Mouse (Mus musculus): Measurements from ENCODE around the gene Cacna1h.
A peak's percentile ranks its signal among the peaks of the same experiment; 100 is the strongest.

The Cacna1h gene

DNA sequence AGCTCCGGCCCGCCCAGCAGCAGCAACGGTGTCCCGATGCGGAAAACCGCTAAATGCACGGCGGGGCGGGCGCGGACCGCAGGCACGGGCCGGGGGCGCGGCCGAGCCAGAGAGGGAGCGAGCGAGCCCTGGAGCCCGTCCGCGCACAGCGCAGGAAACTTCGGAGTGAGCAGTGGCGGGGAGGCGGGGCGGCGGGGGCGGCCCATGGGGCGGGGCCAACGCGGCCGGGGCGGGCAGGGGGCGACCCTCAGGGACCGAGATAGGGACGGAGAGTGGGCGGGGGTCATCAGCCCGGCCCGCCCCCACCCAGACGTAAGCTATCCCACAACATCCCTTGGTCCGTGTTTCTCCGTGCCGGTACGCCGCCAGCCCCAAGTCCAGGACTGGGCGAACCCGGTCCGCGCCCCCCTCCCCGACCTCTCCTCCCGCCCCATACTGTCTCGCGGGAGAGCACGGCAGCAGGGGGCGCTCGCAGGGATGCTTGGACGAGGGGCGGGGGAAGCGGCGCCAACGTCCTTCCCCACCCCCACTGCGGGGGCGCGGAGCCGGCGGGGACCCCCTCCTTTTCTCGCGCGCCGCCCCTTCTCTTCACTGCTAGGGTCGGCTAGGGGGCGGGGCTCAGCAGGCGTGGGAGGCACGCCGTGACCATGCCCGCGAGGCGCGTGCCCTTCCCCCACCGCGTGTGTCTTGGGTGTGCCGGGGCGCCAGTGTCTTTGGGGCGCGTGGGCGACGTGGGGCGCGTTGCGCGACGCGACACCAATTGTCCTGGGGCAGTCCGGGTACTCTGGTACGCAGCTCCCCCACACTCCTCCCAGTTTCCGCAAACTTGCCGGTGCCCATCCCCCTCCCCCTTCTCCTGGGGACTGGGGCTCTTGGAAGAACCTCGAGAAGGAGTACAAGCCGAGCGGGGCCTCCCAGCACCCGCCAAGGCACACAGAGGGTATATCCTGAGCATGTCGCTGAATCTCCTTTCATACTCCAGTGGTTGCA, at the start of gene Cacna1h:
Gene Cacna1h (minus strand): TSS at position 167 of the 990 bp plus-strand sequence.
- DNase-seq: no peak

DNA sequence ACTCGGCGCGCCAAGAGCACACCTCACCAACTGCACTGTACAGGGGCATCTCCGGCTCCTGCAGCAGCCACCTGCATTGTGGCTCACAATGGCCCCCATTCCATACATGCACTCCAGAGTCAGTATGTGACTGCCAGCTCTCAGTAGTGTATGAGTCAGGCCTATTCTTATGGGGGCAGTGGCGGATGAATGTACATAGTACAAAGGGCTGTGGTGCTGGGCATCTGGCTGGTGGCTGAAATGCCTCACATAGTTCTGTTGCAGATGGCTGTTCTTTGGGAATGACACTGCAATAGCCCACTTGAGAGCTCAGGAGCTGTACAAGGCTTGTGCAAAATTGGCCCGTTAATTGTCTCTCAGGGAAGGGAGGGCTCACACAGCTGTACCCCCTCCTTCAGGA, 48.5 kb upstream of the Cacna1h start:
- DNase-seq: no peak

DNA sequence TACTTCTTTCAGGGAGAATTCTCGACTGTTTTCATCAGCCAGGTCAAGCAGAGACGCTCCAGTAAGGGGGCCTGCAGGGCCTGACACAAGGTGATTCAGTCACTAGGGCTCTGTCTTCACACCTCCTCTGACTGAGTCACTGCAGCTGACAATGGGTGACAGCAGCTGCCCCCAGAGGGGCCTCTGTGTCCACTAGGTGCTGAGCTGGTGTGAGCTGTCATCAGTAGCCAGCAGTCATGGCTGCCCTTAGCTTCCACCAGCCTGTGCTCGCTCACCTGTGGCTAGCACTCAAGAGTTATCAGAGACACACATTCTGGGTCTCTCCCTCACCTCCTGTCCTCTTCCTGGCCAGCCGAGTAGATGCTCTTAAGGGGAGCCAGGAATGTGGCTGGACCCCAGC, 47.2 kb upstream of the Cacna1h start:
- no peak for DNase-seq

DNA sequence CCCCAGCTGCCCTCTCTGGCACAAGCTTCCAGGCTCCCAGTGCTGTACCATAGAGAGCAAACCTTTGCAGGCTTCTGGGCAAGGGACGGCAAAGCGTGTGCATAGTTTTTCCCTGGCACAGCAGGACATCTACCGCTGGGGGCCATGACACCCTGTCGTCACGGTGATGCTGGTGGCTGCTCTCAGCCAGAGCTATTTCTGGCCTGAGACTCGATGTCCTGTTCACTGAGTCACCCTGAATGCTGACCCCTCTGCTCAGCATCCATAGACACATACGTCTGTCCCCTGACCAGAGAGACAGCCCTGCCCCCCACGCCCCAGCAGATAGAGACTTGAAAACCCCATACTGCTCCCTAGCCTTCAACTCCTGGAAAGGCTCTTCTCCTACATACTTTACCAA, 46.6 kb upstream of the Cacna1h start:
- DNase-seq: no peak

DNA sequence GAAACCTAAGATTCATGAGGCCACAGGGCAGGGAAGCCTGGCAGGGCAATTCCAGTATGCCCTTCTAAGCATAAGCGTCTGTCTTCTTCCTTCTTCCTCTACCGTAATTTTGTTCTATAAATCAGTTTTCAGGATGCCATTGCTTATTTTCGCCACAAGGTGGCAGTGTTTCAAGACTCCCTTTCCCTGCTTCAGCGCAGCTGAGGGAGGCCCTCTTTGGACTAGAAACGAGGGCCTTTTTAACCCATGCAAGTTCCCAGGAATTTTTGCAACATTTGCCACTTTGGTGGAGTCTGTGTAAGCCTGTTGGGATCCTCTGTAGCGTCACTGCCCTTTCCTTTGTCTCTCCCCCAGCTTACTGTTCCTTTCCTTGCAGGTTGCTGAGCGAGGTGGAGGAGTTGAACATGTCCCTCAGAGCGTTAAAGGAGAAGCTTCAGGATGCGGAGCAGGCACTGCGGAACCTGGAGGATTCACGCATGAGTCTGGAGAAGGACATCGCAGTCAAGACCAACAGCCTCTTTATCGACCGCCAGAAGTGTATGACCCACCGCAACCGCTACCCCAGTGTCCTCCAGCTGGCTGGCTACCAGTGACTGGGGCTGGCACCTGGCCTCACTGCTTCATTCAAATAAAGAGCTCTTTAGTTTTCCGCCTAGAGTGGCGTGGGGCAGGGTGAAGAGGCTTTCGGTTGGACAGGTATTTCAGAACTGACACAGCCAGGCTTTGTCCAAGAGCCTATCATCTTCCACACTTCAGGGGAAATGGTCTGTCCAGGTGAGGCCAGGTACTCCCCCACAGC, 42.6 kb upstream of the Cacna1h start:
- DNase-seq: peak; percentile 37

DNA sequence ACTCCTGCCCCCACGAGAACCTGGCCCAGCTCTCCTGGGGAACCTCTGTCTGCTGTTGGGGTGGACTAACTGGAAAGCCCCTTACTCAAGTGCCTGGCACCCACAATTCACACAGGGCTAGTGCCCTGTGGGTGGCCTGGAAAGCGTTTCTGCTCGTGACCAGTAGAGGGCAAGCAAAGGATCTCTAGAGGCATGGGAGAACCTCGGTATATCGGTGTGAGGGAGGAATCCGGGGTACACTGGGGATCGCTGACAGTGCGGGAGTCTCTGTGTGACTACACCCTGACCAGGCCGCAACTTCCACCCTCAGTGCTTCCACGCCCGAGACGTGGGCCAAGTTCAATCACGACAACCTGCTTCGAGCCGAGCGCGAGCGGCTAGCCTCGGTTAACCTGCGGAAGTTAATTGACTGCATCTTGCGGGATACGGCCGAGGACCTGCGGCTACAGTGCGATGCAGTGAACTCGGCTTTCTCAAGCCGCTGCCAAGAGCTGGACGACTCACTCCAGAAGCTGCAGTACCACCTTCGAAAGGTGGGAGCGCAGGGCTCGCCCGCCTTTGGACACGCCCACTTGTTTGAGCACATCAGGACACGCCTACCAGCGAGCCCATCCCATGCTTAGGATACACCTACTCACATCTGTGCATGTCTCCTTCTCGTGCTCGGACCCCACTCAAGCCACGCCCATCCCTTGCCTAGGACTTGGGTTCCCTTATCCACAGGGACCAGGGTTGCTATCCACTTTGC, 40.9 kb upstream of the Cacna1h start:
- peak; percentile 15 for DNase-seq

DNA sequence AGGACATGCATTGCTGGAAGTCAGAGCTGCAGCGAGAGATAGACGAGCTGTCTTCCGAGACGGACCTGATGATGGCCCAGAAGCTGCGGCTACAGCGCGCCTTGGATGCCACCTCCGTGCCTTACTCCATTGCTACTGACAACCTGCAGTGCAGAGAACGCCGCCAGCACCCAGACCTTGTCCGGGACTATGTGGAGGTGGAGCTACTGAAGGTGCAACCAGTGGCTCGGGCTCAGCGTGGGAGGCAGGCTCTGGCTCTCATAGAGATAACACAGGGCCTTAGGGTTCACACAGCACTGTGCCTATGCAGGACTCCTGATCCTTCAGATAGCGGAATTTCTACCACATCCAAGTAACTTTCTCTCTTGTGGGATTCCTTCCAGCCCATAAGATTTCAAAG, 38.5 kb upstream of the Cacna1h start:
- no peak for DNase-seq

DNA sequence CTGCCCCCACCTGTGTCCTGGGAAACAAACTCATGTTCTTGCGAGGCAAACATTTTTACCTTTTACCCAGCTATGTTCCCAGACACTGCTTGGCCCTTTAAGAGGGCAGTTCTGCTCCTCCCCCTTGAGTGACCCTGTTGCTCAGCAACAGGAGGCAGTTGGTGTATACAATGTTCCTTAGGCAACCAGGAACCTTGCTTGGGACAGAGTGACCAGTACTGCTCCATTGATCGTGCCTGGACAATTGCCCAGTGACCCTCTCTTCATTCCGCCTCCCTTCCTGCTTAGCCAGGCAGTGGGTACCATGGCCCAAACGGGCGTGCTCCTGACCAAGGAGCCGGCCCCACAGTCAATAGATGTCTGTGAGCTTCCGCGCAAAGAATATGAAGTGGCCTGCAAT, 37.8 kb upstream of the Cacna1h start:
- no peak for DNase-seq

DNA sequence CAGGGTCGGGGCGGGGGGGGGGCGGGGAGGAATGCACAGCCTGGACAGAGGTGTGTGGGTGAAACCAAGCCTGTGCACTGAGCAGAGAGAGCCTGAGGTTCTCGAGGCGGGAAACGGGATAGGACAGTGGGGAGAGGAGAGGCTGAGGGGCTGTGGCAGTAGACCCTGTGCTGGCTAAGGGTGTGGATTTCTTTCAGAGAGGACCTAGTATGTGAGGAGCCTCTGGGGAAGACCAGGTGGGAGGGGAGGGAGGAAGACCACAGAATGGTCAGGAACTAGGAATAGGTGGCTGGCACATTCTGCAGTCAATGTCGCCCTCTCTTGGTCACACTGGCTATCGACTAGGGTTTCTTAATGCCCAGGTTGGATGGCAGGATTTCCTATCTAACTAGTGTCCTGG, 36.2 kb upstream of the Cacna1h start:
- peak; percentile 26 for DNase-seq

DNA sequence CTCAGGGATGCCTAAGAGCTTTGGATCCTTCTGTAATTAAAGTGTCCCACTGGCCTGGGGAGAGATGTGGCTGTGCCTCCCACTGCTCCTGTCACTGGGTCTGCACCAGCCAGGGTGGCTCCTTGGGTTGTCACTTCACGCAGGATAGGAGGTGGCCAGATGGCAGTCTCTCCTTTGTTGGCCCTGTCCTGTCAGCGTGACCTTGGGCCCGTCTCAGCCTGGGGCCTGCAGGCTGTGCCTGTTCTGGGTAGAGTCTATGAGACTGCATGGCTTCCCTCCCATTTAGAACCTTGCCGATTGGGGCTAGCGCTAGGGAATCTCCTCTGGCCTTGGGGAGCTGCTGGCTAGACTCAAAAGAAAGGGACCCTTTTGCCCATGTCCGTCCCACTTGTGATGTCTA, 34.7 kb upstream of the Cacna1h start:
- no peak for DNase-seq

DNA sequence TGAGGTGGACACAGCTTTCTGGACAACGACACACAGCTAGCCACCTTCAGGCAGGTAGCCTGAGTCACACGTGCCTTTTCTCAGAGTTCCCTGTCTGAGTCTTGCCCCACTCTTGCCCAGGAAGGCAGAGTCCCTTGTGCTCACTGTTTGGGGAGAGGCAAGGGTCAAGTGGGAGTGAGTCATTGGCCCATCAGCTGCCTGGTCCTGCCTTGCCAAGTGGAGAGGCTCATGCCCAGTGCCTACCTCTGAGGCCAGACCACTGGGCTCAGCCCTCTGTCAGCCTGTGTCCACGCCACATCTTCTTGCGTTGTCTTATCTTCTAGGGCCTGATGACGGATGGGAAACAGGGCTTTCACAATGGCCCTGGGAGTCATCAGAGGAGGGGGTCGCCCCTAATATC, 34.2 kb upstream of the Cacna1h start:
- DNase-seq: no peak

DNA sequence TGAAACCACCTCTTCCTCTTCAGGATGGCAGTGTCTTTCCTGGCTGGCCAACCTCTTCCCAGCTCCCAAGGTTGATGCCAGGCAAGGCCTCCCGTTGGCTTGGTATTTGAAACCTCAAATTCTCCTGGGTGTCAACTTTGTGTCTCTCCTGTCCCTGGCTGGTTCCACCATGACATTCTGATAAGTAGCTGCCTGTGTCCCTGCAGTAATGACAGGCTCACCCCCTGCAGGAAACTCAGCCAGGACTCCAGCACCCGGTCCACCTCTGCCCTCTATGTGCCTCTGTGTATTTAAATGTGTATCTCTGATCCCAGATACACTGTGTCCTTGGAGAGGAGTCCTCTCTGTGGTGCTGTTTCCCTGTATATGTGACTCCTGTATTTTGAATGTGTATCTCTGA, 32.7 kb upstream of the Cacna1h start:
- DNase-seq: no peak

DNA sequence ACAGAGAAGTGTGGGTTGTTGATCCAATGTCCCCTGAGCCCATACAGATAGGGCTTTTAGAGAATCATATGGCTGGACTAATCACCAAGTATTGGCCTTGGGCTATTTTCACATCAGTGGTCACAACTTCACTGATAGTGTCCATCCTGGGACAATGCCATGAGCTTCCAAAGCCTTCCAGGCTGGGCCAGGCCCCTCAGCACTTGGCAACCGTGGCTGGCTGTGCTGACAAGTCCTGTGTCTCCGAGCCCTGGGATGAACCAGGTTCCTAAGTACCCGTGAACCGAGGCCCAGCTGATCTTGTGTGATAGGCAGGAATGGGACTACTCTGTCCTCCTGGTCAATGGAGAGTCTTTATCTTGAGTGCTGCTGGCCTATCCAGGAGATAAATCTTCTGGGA, 30.5 kb upstream of the Cacna1h start:
- DNase-seq: no peak

DNA sequence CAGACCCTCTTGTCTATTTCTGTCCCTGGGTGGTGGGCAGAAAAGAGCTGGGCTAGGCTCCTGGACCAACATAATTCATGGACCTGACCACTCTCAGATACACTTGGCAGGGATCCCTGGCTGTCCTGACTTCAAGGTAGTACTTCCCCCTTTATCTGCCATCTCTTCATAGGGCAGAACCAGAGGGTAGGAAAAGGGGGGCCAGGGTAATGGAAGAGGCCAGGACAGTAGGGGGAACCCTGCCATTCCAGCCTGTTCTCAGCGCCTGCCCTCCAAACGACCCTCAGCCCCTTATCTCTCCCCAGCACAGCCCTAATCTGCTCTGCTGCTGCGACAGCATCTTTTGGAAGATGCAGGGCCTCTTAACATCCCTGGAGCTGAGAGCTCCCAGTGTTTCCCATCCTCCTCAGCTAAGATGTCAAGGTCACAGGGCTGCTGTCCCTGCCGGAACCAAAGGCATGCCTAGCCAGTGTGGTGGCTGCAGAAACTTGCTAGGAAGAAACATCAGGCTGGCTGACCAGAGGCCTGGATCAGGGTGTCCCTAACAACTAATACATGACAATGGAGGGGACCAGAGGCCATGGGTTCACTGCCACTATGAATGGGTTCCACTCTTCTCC, 29.9 kb upstream of the Cacna1h start:
- DNase-seq: no peak

DNA sequence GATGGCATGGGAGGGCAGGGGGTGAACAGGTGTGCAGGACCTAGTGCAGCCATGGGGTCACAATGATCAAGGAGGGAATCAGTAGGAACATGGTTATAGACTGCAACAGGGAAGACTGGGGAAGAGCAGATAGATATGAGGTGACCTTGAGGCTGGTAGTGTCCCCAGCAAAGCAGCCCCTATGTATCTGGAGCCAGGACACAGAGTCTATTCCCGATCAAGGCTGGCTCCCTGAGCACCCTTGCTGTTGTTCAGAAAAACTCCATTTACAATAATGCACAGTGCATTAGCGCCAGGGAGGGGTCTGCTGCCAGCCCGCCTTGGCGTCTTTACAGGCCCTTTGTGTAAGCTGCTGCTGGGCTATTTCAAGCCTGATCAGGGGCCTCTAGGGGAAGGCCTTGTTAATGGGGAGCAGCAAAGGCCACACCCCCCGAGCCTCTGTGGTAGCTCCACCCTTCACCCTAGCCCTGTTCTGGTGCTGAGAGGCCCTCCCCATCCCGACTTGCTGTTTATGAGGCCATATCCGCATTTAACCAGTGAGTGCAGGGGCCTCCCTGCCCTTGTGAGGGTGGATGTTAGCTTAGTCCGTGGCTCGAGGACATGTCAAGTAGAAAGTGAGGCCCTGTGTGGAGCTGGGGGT, 28.8 kb upstream of the Cacna1h start:
- no peak for DNase-seq

DNA sequence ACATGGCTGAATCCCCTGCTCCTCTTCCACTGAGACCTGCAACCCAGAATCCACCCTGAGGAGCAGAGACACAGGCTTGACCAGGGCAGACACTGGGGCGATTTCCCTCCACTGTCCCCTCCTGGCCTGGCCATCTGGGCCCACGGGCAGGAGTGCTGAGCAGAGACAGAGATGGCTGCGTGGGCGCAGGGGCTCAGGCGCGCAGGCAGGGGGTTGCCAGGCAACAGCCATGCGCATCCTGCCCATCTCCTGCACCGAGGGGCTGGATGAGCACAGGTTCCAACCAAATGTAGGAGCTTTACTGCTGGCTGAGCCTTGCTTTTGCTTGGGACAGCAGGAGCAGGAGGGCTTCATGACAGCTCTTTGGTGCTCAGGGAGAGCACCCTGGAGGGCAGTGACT, 23.0 kb upstream of the Cacna1h start:
- DNase-seq: no peak

DNA sequence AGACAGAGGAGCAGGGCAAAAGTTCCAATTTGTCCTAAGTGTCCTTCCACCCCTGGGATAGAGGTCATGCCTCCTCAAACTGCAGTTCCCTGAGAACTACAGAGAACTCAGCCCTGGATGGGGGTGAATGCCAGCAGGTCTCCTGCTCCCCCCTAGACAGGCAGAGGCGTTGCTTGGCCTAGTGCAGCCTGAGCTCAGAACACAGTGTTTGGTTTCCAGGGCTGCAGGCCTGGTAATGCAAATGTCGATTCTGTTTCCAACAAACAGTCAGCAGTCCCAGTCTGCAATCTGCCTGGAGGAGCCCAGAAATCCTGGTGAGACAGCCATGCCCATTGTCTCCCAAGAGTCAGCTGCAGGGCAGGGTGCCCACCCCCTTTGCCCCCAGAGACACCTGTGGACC, 20.7 kb upstream of the Cacna1h start, which contains the start of gene Tekt4:
Gene Tekt4 (plus strand): TSS at position 344 of the 400 bp plus-strand sequence.
- DNase-seq: no peak

DNA sequence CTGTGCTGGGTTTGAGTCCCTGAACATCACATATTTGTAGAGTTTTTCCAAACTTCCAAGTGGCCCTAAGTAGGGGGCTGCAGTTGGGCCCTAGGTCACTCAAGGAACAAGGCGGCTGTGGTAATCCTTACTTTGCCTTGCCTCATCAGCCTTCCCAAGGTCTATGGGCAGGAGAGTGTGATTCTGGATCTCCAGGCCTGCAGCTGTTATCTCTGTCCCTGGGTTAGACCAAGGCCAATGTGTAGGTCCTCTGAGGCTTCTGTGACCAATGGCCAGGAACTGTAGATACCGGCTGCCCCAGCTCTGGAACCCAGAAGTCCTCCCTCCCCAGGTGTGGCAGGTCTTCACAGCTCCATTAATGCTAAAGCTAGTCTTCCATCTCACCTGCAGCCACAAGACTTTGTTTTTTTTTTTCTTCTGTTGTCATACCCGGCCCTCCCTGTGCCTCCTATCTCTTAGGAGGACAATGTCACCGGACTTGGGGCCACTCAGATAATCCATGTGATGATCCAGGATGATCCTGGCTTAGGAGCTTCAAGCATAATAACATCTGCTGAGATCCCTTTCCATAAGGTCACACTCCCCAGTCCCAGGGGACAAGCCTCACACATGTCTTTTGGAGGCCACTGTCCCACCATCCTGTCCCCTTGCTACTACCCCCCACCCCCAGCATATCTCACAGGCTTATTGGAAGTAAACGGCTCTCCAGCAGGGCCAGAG, 18.8 kb upstream of the Cacna1h start:
- DNase-seq: no peak

DNA sequence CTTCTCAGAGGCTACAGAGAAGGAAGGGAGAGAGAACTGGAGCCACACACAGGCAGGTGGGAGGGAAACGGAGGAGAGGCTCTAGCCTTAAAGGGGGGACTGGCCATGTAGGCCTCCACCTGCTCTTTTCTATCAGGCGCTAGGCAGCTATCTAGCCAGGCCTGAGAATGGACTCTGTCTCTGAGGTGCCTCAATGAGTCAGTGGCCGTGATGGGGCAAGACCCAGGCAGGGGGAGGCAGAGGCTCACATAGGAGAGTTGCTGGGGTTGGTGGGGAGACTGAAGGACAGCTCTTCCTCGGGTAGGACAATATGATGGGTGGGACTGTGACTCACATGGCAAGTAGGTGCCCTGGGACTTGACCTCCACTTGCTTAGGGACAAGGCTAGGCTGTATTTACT, 16.7 kb upstream of the Cacna1h start:
- DNase-seq: no peak

DNA sequence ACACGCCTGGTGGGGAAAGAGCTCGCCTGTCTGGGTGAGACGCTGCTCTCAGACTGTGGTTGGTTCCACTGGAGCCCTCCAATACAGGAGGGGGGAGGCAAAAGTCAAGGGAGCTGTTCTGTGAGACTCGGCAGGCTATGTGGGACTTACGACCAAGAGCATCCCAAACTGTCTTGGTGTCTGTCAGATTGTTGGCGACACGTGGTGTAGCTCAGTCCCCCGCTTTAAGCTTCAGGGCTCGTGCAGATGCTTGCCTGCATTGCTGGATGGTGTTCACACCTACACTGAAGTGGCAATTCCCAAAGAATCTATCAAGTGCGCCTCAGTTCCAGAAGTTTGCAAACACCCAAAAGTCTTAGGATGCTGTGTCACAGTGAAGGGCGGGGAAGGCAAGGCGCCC, 14.3 kb upstream of the Cacna1h start:
- DNase-seq: no peak

DNA sequence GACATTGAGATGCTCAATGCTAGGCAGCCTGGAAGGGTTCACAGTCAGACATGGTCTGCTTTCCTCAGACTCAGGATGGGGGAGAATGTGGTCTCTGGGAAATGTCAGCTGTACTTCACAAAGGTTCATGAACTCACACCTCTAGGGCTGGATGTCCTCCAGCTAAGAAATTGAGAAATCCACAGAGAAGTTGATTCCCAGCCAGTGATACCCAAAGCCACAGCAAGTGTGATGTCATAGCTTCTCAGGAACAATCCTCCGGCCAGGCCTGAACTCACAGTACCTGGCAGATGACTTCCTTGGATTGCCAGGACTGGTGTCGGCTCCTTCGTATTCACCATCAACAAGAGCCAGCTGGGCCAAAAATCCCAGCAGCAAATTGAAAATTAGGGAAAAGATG, 12.3 kb upstream of the Cacna1h start:
- no peak for DNase-seq

DNA sequence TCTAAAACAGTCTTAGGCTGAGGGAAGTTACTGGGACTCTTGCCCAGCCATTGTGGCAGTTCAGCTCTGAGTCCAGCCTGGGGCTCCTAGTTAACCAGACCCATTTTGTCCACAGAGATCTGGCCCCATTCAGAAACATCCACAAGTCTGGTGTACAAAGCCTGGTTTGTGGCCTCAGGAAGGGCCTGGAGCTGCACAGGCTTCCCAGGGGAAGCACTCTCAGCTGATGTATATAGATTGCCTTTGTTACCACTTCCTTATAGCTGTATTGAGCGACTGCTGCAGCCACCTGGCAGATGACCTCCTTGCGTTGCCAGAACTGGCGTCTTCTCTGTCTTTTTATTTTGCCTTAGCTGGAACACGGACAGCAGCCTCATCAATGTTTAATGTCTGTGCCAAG, 11.5 kb upstream of the Cacna1h start:
- DNase-seq: no peak

Measured in cerebellum, adult 11 months (tissue).